ENCODE assay signal across 8 mouse cellular contexts in genomic region chr7:131597779-131598482, GRCm38 (mm10). TPM values are rescaled to one million over a fixed set of nuclear protein-coding genes. Genes with fewer than 3 reads are reported as not detected.
DNase-seq lines count a peak whose midpoint lies in the region; ATAC-seq and TF ChIP-seq lines count a peak whose summit lies in the region.
"Had no signal": no experiment of that assay in that cellular context is flagged by ENCODE, and none has a peak within 500 bp of the region (broad histone marks: within the 10 kb centered on the region; RNA-seq: fewer than 3 reads in every experiment).

No protein-coding gene starts in this region.

- DNase-seq in lung, embryonic 14.5 days, result peak; percentile 34
- DNase-seq in lung, postnatal 0 days (ENCODE audit: low spot score), result no peak
- peak; percentile 87 for DNase-seq in forebrain, embryonic 10.5 days (ENCODE audit: extremely low spot score, low spot score)
- DNase-seq in spleen, adult 18-20 months, result no peak
- DNase-seq in adrenal gland, adult 8-10 months, result no peak

- H3K27ac ChIP-seq in lung, embryonic 14.5 days (ENCODE audit: low read depth), result no peak overlapping the region
- H3K27ac ChIP-seq in lung, postnatal 0 days (ENCODE audit: low read length), result no peak overlapping the region
- peak overlapping the region; percentile 82 for H3K27ac ChIP-seq in forebrain, embryonic 10.5 days
- H3K27ac ChIP-seq in hindbrain, embryonic 16.5 days (ENCODE audit: low read depth, low read length), result no peak overlapping the region
- no peak overlapping the region for H3K27ac ChIP-seq in neural tube, embryonic 14.5 days (ENCODE audit: low read depth, low read length)

- H3K36me3 ChIP-seq in lung, embryonic 14.5 days (ENCODE audit: insufficient read depth), result no peaks in the 10 kb centered on the region
- no peaks in the 10 kb centered on the region for H3K36me3 ChIP-seq in lung, postnatal 0 days (ENCODE audit: insufficient read depth, low read length)
- H3K36me3 ChIP-seq in forebrain, embryonic 10.5 days (replicated peaks), result no peaks in the 10 kb centered on the region
- H3K36me3 ChIP-seq in hindbrain, embryonic 16.5 days (ENCODE audit: control insufficient read depth, insufficient read depth, low read length), result no peaks in the 10 kb centered on the region
- no peaks in the 10 kb centered on the region for H3K36me3 ChIP-seq in neural tube, embryonic 14.5 days (ENCODE audit: control insufficient read depth, insufficient read depth, low read length)

- H3K9me3 ChIP-seq in lung, embryonic 14.5 days (ENCODE audit: low read depth, low read length), result no peaks in the 10 kb centered on the region
- no peaks in the 10 kb centered on the region for H3K9me3 ChIP-seq in lung, postnatal 0 days (ENCODE audit: low read length)
- no peaks in the 10 kb centered on the region for H3K9me3 ChIP-seq in forebrain, embryonic 10.5 days
- no peaks in the 10 kb centered on the region for H3K9me3 ChIP-seq in hindbrain, embryonic 16.5 days (ENCODE audit: control insufficient read depth, low read length)
- no peaks in the 10 kb centered on the region for H3K9me3 ChIP-seq in neural tube, embryonic 14.5 days (ENCODE audit: control insufficient read depth, low read length)

- peak; percentile 62; the same call in 1 of the 2 replicates for ATAC-seq in lung, embryonic 14.5 days (ENCODE audit: insufficient read depth)
- ATAC-seq in lung, postnatal 0 days, result no peak
- ATAC-seq in hindbrain, embryonic 16.5 days, result peak; percentile 64; the same call in 1 of the 2 replicates
- peak; percentile 71; the same call in 1 of the 2 replicates for ATAC-seq in neural tube, embryonic 14.5 days (ENCODE audit: low read depth)
- ATAC-seq: intestine, postnatal 0 days had no signal

- H3K4me3 ChIP-seq in lung, embryonic 14.5 days (ENCODE audit: low read depth, low read length), result no peak overlapping the region
- H3K4me3 ChIP-seq in lung, postnatal 0 days (ENCODE audit: low read depth, low read length), result no peak overlapping the region
- peak overlapping the region; percentile 26 for H3K4me3 ChIP-seq in forebrain, embryonic 10.5 days
- no peak overlapping the region for H3K4me3 ChIP-seq in hindbrain, embryonic 16.5 days (ENCODE audit: low read length)
- H3K4me3 ChIP-seq in neural tube, embryonic 14.5 days (ENCODE audit: low read depth, low read length), result no peak overlapping the region

- no peaks in the 10 kb centered on the region for H3K27me3 ChIP-seq in lung, embryonic 14.5 days (ENCODE audit: insufficient read depth, low read length)
- no peaks in the 10 kb centered on the region for H3K27me3 ChIP-seq in lung, postnatal 0 days (replicated peaks; ENCODE audit: insufficient read depth, low read length)
- H3K27me3 ChIP-seq in forebrain, embryonic 10.5 days (ENCODE audit: poor library complexity, severe bottlenecking), result peaks cover 99% of the 10 kb centered on the region
- peaks cover 2% of the 10 kb centered on the region; the same call in 1 of the 2 replicates for H3K27me3 ChIP-seq in hindbrain, embryonic 16.5 days (replicated peaks; ENCODE audit: control insufficient read depth, insufficient read depth, low read length)
- H3K27me3 ChIP-seq in neural tube, embryonic 14.5 days (ENCODE audit: control insufficient read depth, insufficient read depth, low read length), result peaks cover 9% of the 10 kb centered on the region

- H3K4me2 ChIP-seq in lung, embryonic 14.5 days, result 0 out of 2 replicates have a peak overlapping the region, but pooled peaks have one; percentile 20
- no peak overlapping the region for H3K4me2 ChIP-seq in lung, postnatal 0 days (replicated peaks; ENCODE audit: low read depth, low read length)
- peak overlapping the region; percentile 27 for H3K4me2 ChIP-seq in hindbrain, embryonic 16.5 days (ENCODE audit: low read length)
- 0 out of 2 replicates have a peak overlapping the region, but pooled peaks have one; percentile 8 for H3K4me2 ChIP-seq in neural tube, embryonic 14.5 days (ENCODE audit: low read depth, low read length)

- WGBS in lung, embryonic 14.5 days, result 12% methylated on average over 12 of the region's 12 CpGs
- 16% methylated on average over 12 of the region's 12 CpGs for WGBS in lung, postnatal 0 days
- WGBS in forebrain, embryonic 10.5 days, result 8% methylated on average over 12 of the region's 12 CpGs
- WGBS in hindbrain, embryonic 16.5 days, result 8% methylated on average over 12 of the region's 12 CpGs
- 9% methylated on average over 12 of the region's 12 CpGs for WGBS in neural tube, embryonic 14.5 days

- H3K9ac ChIP-seq in lung, embryonic 14.5 days, result no peak overlapping the region; the same call in 1 of the 2 replicates
- no peak overlapping the region for H3K9ac ChIP-seq in lung, postnatal 0 days (replicated peaks; ENCODE audit: low read depth)
- H3K9ac ChIP-seq in hindbrain, embryonic 16.5 days (ENCODE audit: low read depth, low read length), result peak overlapping the region; percentile 29
- 0 out of 2 replicates have a peak overlapping the region, but pooled peaks have one; percentile 25 for H3K9ac ChIP-seq in neural tube, embryonic 14.5 days (replicated peaks; ENCODE audit: low read depth, low read length)

- TF ChIP-seq CTCF in lung, embryonic 14.5 days (IDR thresholded peaks at IDR 0.05; ENCODE audit: low read depth), result no peak
- no peak for TF ChIP-seq CTCF in lung, postnatal 0 days (IDR thresholded peaks at IDR 0.05)

- peaks cover 6% of the 10 kb centered on the region; the same call in 1 of the 2 replicates for H3K4me1 ChIP-seq in lung, embryonic 14.5 days (ENCODE audit: insufficient read depth)
- no peaks in the 10 kb centered on the region for H3K4me1 ChIP-seq in lung, postnatal 0 days (ENCODE audit: insufficient read depth, low read depth, low read length)
- peaks cover 37% of the 10 kb centered on the region for H3K4me1 ChIP-seq in forebrain, embryonic 10.5 days
- peaks cover 9% of the 10 kb centered on the region for H3K4me1 ChIP-seq in hindbrain, embryonic 16.5 days (ENCODE audit: control insufficient read depth, insufficient read depth, low read depth, low read length)
- peaks cover 4% of the 10 kb centered on the region; the same call in 1 of the 2 replicates for H3K4me1 ChIP-seq in neural tube, embryonic 14.5 days (ENCODE audit: control insufficient read depth, insufficient read depth, low read length)

- TF ChIP-seq EP300 in lung, postnatal 0 days (IDR thresholded peaks at IDR 0.05), result no peak

RNA-seq across cellular contexts. Expression of gene Bub3, which starts 37.9 kb away (rescaled TPM):
- 264 and 268 TPM in 2 replicates for polyA plus RNA-seq in lung, embryonic 14.5 days (2014; fragmentation: Nextera tagmentation; extraction: Ambion mirVana)
- polyA plus RNA-seq in lung, postnatal 0 days (2015; fragmentation: Nextera tagmentation; extraction: Ambion mirVana), result 92.6 and 101 TPM in 2 replicates
- 314 and 328 TPM in 2 replicates for polyA plus RNA-seq in forebrain, embryonic 10.5 days (2016; fragmentation: Nextera tagmentation; extraction: Ambion mirVana)
- polyA plus RNA-seq in hindbrain, embryonic 16.5 days (2015; fragmentation: Nextera tagmentation; extraction: Ambion mirVana), result 149 and 162 TPM in 2 replicates
- 139 and 143 TPM in 2 replicates for polyA plus RNA-seq in neural tube, embryonic 14.5 days (2014; fragmentation: Nextera tagmentation; extraction: Ambion mirVana)
- total RNA-seq in adrenal gland, adult 8-10 months (2022), result 10 to 100 TPM; 68.7 to 79.5 (median 71.3) TPM

RNA-seq across cellular contexts. Expression of gene Hmx2, which starts 49.4 kb away (rescaled TPM):
- polyA plus RNA-seq in lung, embryonic 14.5 days (2014; fragmentation: Nextera tagmentation; extraction: Ambion mirVana), result not detected in 2 replicates
- polyA plus RNA-seq in lung, postnatal 0 days (2015; fragmentation: Nextera tagmentation; extraction: Ambion mirVana), result not detected in 2 replicates
- 0.12 TPM in 1 of 2 replicates, not detected in the other for polyA plus RNA-seq in forebrain, embryonic 10.5 days (2016; fragmentation: Nextera tagmentation; extraction: Ambion mirVana)
- polyA plus RNA-seq in hindbrain, embryonic 16.5 days (2015; fragmentation: Nextera tagmentation; extraction: Ambion mirVana), result 1.1 and 1.3 TPM in 2 replicates
- 0.92 and 1.0 TPM in 2 replicates for polyA plus RNA-seq in neural tube, embryonic 14.5 days (2014; fragmentation: Nextera tagmentation; extraction: Ambion mirVana)
- total RNA-seq in adrenal gland, adult 8-10 months (2022), result not detected

RNA-seq across cellular contexts. Expression of gene Hmx3, which starts 55.3 kb away (rescaled TPM):
- polyA plus RNA-seq in lung, embryonic 14.5 days (2014; fragmentation: Nextera tagmentation; extraction: Ambion mirVana), result not detected in 2 replicates
- polyA plus RNA-seq in lung, postnatal 0 days (2015; fragmentation: Nextera tagmentation; extraction: Ambion mirVana), result not detected in 2 replicates
- polyA plus RNA-seq in forebrain, embryonic 10.5 days (2016; fragmentation: Nextera tagmentation; extraction: Ambion mirVana), result not detected in 2 replicates
- polyA plus RNA-seq in hindbrain, embryonic 16.5 days (2015; fragmentation: Nextera tagmentation; extraction: Ambion mirVana), result 0.84 and 0.99 TPM in 2 replicates
- polyA plus RNA-seq in neural tube, embryonic 14.5 days (2014; fragmentation: Nextera tagmentation; extraction: Ambion mirVana), result 0.55 and 0.84 TPM in 2 replicates
- total RNA-seq in adrenal gland, adult 8-10 months (2022), result not detected

Comparison
In these comparisons a context has a peak if more than half of its experiments do, and no peak if none do; other contexts are left out.
1. DNase-seq: peak in lung, embryonic 14.5 days (single experiment) and forebrain, embryonic 10.5 days (single experiment); none in lung, postnatal 0 days (single experiment), spleen, adult 18-20 months (0 of 2) and adrenal gland, adult 8-10 months (single experiment).
2. H3K9ac ChIP-seq: peak in hindbrain, embryonic 16.5 days (single experiment) and neural tube, embryonic 14.5 days (single experiment); none in lung, embryonic 14.5 days (single experiment) and lung, postnatal 0 days (single experiment).